Mouse (Mus musculus): ENCODE measurements at regions not wholly inside any gene's neighbourhood (a gene's known extent, or its start where the extent isn't known, plus 50 kb on each side); places are given as distances from the start of the nearest gene placed in this dataset.

- DNase-seq (ENCODE audit: low spot score): no peak
- H3K9me3 ChIP-seq (ENCODE audit: control insufficient read depth, low read length): no peaks in the 10 kb centered on the region
- H3K4me2 ChIP-seq (ENCODE audit: low read depth, low read length, severe bottlenecking): no peak overlapping the region
- no peak for ATAC-seq (replicated peaks; ENCODE audit: low FRiP score)
- no peak overlapping the region for H3K9ac ChIP-seq (ENCODE audit: low read length)
- no peak overlapping the region for H3K4me3 ChIP-seq (ENCODE audit: low read depth, low read length)
- WGBS: 86% methylated on average over 2 of the region's 2 CpGs
- H3K4me1 ChIP-seq (replicated peaks; ENCODE audit: control insufficient read depth, insufficient read depth, low read length): no peaks in the 10 kb centered on the region
- H3K27ac ChIP-seq (ENCODE audit: low read depth, low read length): no peak overlapping the region
- H3K27me3 ChIP-seq (ENCODE audit: control insufficient read depth, insufficient read depth, low read length): no peaks in the 10 kb centered on the region
- no peaks in the 10 kb centered on the region for H3K36me3 ChIP-seq (ENCODE audit: control insufficient read depth, insufficient read depth, low read length)
These were observed 398.0 kb upstream of the Fat3 start for GRCm38 (mm10) chr9:16899060-16899459.

GRCm38 (mm10) chr9:16852458-16853026 lies 351.5 kb upstream of the Fat3 start:
- Histone ChIP-seq H3K9ac (ENCODE audit: low read length) (no peak overlapping the region), H3K27ac (ENCODE audit: low read depth, low read length) (no peak overlapping the region), H3K27me3 (ENCODE audit: control insufficient read depth, insufficient read depth, low read length) (no peaks in the 10 kb centered on the region), H3K4me3 (ENCODE audit: low read depth, low read length) (no peak overlapping the region), H3K9me3 (ENCODE audit: control insufficient read depth, low read length) (no peaks in the 10 kb centered on the region), H3K36me3 (ENCODE audit: control insufficient read depth, insufficient read depth, low read length) (no peaks in the 10 kb centered on the region), H3K4me1 (replicated peaks; ENCODE audit: control insufficient read depth, insufficient read depth, low read length) (no peaks in the 10 kb centered on the region), H3K4me2 (ENCODE audit: low read depth, low read length, severe bottlenecking) (no peak overlapping the region)
- no peak for DNase-seq (ENCODE audit: low spot score)
- 69% methylated on average over 10 of the region's 10 CpGs for whole genome bisulfite sequencing
- ATAC-seq (replicated peaks; ENCODE audit: low FRiP score): peak; percentile 60

GRCm38 (mm10) chr9:16808494-16808893 lies 307.4 kb upstream of the Fat3 start:
- DNase-seq (ENCODE audit: low spot score) (no peak), ATAC-seq (replicated peaks; ENCODE audit: low FRiP score) (no peak)
- H3K36me3 ChIP-seq (ENCODE audit: control insufficient read depth, insufficient read depth, low read length): no peaks in the 10 kb centered on the region
- no peaks in the 10 kb centered on the region for H3K27me3 ChIP-seq (ENCODE audit: control insufficient read depth, insufficient read depth, low read length)
- no peaks in the 10 kb centered on the region for H3K9me3 ChIP-seq (ENCODE audit: control insufficient read depth, low read length)
- no peaks in the 10 kb centered on the region for H3K4me1 ChIP-seq (replicated peaks; ENCODE audit: control insufficient read depth, insufficient read depth, low read length)
- WGBS: 74% methylated on average over 2 of the region's 2 CpGs
- H3K4me2 ChIP-seq (ENCODE audit: low read depth, low read length, severe bottlenecking): no peak overlapping the region
- H3K27ac ChIP-seq (ENCODE audit: low read depth, low read length): no peak overlapping the region
- H3K4me3 ChIP-seq (ENCODE audit: low read depth, low read length): no peak overlapping the region
- H3K9ac ChIP-seq (ENCODE audit: low read length): no peak overlapping the region

GRCm38 (mm10) chr9:16772867-16773266 lies 271.8 kb upstream of the Fat3 start:
- Histone ChIP-seq H3K4me3 (ENCODE audit: low read depth, low read length) (no peak overlapping the region), H3K36me3 (ENCODE audit: control insufficient read depth, insufficient read depth, low read length) (no peaks in the 10 kb centered on the region), H3K9ac (ENCODE audit: low read length) (no peak overlapping the region), H3K27me3 (ENCODE audit: control insufficient read depth, insufficient read depth, low read length) (no peaks in the 10 kb centered on the region), H3K27ac (ENCODE audit: low read depth, low read length) (no peak overlapping the region), H3K4me1 (replicated peaks; ENCODE audit: control insufficient read depth, insufficient read depth, low read length) (no peaks in the 10 kb centered on the region), H3K4me2 (ENCODE audit: low read depth, low read length, severe bottlenecking) (no peak overlapping the region), H3K9me3 (ENCODE audit: control insufficient read depth, low read length) (no peaks in the 10 kb centered on the region)
- ATAC-seq (replicated peaks; ENCODE audit: low FRiP score) (no peak), DNase-seq (ENCODE audit: low spot score) (no peak)

- H3K27ac ChIP-seq (ENCODE audit: low read depth, low read length): no peak overlapping the region
- H3K4me2 ChIP-seq (ENCODE audit: low read depth, low read length, severe bottlenecking): no peak overlapping the region
- DNase-seq (ENCODE audit: low spot score) (no peak), ATAC-seq (replicated peaks; ENCODE audit: low FRiP score) (no peak)
- H3K9ac ChIP-seq (ENCODE audit: low read length): no peak overlapping the region
- no peaks in the 10 kb centered on the region for H3K9me3 ChIP-seq (ENCODE audit: control insufficient read depth, low read length)
- H3K4me1 ChIP-seq (replicated peaks; ENCODE audit: control insufficient read depth, insufficient read depth, low read length): no peaks in the 10 kb centered on the region
- H3K4me3 ChIP-seq (ENCODE audit: low read depth, low read length): no peak overlapping the region
- H3K36me3 ChIP-seq (ENCODE audit: control insufficient read depth, insufficient read depth, low read length): no peaks in the 10 kb centered on the region
- no peaks in the 10 kb centered on the region for H3K27me3 ChIP-seq (ENCODE audit: control insufficient read depth, insufficient read depth, low read length)
- 88% methylated on average over 2 of the region's 2 CpGs for WGBS
These were observed 226.6 kb upstream of the Fat3 start for GRCm38 (mm10) chr9:16727653-16728052.

- DNase-seq (ENCODE audit: low spot score) (no peak), ATAC-seq (replicated peaks; ENCODE audit: low FRiP score) (no peak)
- H3K27me3 ChIP-seq (ENCODE audit: control insufficient read depth, insufficient read depth, low read length): no peaks in the 10 kb centered on the region
- no peak overlapping the region for H3K27ac ChIP-seq (ENCODE audit: low read depth, low read length)
- H3K4me1 ChIP-seq (replicated peaks; ENCODE audit: control insufficient read depth, insufficient read depth, low read length): no peaks in the 10 kb centered on the region
- no peaks in the 10 kb centered on the region for H3K9me3 ChIP-seq (ENCODE audit: control insufficient read depth, low read length)
- no peak overlapping the region for H3K4me3 ChIP-seq (ENCODE audit: low read depth, low read length)
- no peaks in the 10 kb centered on the region for H3K36me3 ChIP-seq (ENCODE audit: control insufficient read depth, insufficient read depth, low read length)
- 78% methylated on average over 3 of the region's 3 CpGs for WGBS
- H3K9ac ChIP-seq (ENCODE audit: low read length): no peak overlapping the region
- no peak overlapping the region for H3K4me2 ChIP-seq (ENCODE audit: low read depth, low read length, severe bottlenecking)
These were observed 201.3 kb upstream of the Fat3 start for GRCm38 (mm10) chr9:16702431-16702830.

GRCm38 (mm10) chr9:16661527-16661926 lies 160.4 kb upstream of the Fat3 start:
- Histone ChIP-seq H3K4me1 (replicated peaks; ENCODE audit: control insufficient read depth, insufficient read depth, low read length) (no peaks in the 10 kb centered on the region), H3K9ac (ENCODE audit: low read length) (no peak overlapping the region), H3K27ac (ENCODE audit: low read depth, low read length) (no peak overlapping the region), H3K4me2 (ENCODE audit: low read depth, low read length, severe bottlenecking) (no peak overlapping the region), H3K9me3 (ENCODE audit: control insufficient read depth, low read length) (no peaks in the 10 kb centered on the region), H3K27me3 (ENCODE audit: control insufficient read depth, insufficient read depth, low read length) (no peaks in the 10 kb centered on the region), H3K36me3 (ENCODE audit: control insufficient read depth, insufficient read depth, low read length) (no peaks in the 10 kb centered on the region), H3K4me3 (ENCODE audit: low read depth, low read length) (no peak overlapping the region)
- WGBS: 84% methylated on average over 2 of the region's 2 CpGs
- no peak for DNase-seq (ENCODE audit: low spot score)
- no peak for ATAC-seq (replicated peaks; ENCODE audit: low FRiP score)

- H3K36me3 ChIP-seq (ENCODE audit: control insufficient read depth, insufficient read depth, low read length): no peaks in the 10 kb centered on the region
- H3K4me1 ChIP-seq (replicated peaks; ENCODE audit: control insufficient read depth, insufficient read depth, low read length): no peaks in the 10 kb centered on the region
- no peak overlapping the region for H3K9ac ChIP-seq (ENCODE audit: low read length)
- DNase-seq (ENCODE audit: low spot score): no peak
- WGBS: 85% methylated on average over 3 of the region's 3 CpGs
- H3K4me3 ChIP-seq (ENCODE audit: low read depth, low read length): no peak overlapping the region
- no peak overlapping the region for H3K4me2 ChIP-seq (ENCODE audit: low read depth, low read length, severe bottlenecking)
- H3K27me3 ChIP-seq (ENCODE audit: control insufficient read depth, insufficient read depth, low read length): no peaks in the 10 kb centered on the region
- no peak overlapping the region for H3K27ac ChIP-seq (ENCODE audit: low read depth, low read length)
- H3K9me3 ChIP-seq (ENCODE audit: control insufficient read depth, low read length): no peaks in the 10 kb centered on the region
- ATAC-seq (replicated peaks; ENCODE audit: low FRiP score): no peak
These were observed 159.9 kb upstream of the Fat3 start for GRCm38 (mm10) chr9:16660940-16661339.
